Mouse (Mus musculus) neural tube, embryonic 15.5 days (tissue): ENCODE measurements around the gene Stard13. TPM values are rescaled to one million over a fixed set of nuclear protein-coding genes. Genes with fewer than 3 reads are reported as not detected.

Source experiments
- ATAC-seq: fragments of 200-750 bp; cut with Nextera tagmentation; 2 replicates; pipeline ENCODE4 v1.8.0; 2017; ENCODE audit warnings: mild to moderate bottlenecking, moderate TSS enrichment, moderate library complexity; ENCODE audit not compliant: low FRiP score
- H3K27ac ChIP-seq: fragments of 300-500 bp; sonication (generic); replicated peaks from 2 replicates; pipeline ENCODE4 v1.5.1; 2015; ENCODE audit warnings: mild to moderate bottlenecking, inconsistent platforms
- H3K27me3 ChIP-seq: fragments of 300-500 bp; sonication (generic); replicated peaks from 2 replicates; pipeline ENCODE4 v1.6.1; 2015; ENCODE audit warnings: inconsistent platforms
- H3K36me3 ChIP-seq: fragments of 300-500 bp; sonication (generic); 2 replicates; pipeline ENCODE4 v1.6.1; 2015; ENCODE audit warnings: inconsistent platforms
- H3K4me1 ChIP-seq: fragments of 300-500 bp; sonication (generic); 2 replicates; pipeline ENCODE4 v1.6.1; 2015; ENCODE audit warnings: inconsistent platforms
- H3K4me2 ChIP-seq: fragments of 300-500 bp; sonication (generic); 2 replicates; pipeline ENCODE4 v1.6.1; 2015; ENCODE audit warnings: inconsistent platforms, mild to moderate bottlenecking, moderate library complexity
- H3K4me3 ChIP-seq: fragments of 300-500 bp; sonication (generic); replicated peaks from 2 replicates; pipeline ENCODE4 v1.5.1; 2015; ENCODE audit warnings: mild to moderate bottlenecking, inconsistent platforms
- H3K9ac ChIP-seq: fragments of 300-500 bp; sonication (generic); replicated peaks from 2 replicates; pipeline ENCODE4 v1.6.1; 2015; ENCODE audit warnings: mild to moderate bottlenecking, inconsistent platforms
- H3K9me3 ChIP-seq: fragments of 300-500 bp; sonication (generic); replicated peaks from 2 replicates; pipeline ENCODE4 v1.6.1; 2016; ENCODE audit warnings: inconsistent platforms
- WGBS: fragments of 180-500 bp; shearing (Covaris S2); methylation state at CpG from one replicate; pipeline ENCODE4 v1.1.7; 2015; ENCODE audit warnings: mixed read lengths; 5-methylcytosine and 5-hydroxymethylcytosine counted together
- polyA plus RNA-seq: library from polyadenylated mRNA; unstranded; fragments of >200 nt; fragmentation: Nextera tagmentation; extraction: Ambion mirVana; gene quantifications from 2 replicates; pipeline ENCODE4 v1.2.1, GENCODE M21; 2015

Stard13 gene
- polyA plus RNA-seq, 1 experiment from 2014 or later, result 5.9 TPM

GRCm38 (mm10) chr5:151248084-151248483, 14.4 kb upstream of the Stard13 start:
- Histone ChIP-seq H3K4me2 (no peak overlapping the region), H3K27ac (0 out of 2 replicates have a peak overlapping the region, but pooled peaks have one; percentile 43), H3K27me3 (no peaks in the 10 kb centered on the region), H3K4me3 (no peak overlapping the region), H3K4me1 (peaks cover 12% of the 10 kb centered on the region; the same call in 1 of the 2 replicates), H3K9ac (no peak overlapping the region), H3K9me3 (no peaks in the 10 kb centered on the region), H3K36me3 (no peaks in the 10 kb centered on the region)
- WGBS, result 44% methylated on average over 2 of the region's 2 CpGs
- ATAC-seq, result no peak

GRCm38 (mm10) chr5:151247115-151247875, 13.7 kb upstream of the Stard13 start:
- H3K9ac ChIP-seq, result no peak overlapping the region
- peak overlapping the region; percentile 43; the same call in 1 of the 2 replicates for H3K27ac ChIP-seq
- no peak overlapping the region for H3K4me2 ChIP-seq
- no peak overlapping the region for H3K4me3 ChIP-seq
- peaks cover 12% of the 10 kb centered on the region; the same call in 1 of the 2 replicates for H3K4me1 ChIP-seq
- 49% methylated on average over 11 of the region's 11 CpGs for WGBS
- H3K36me3 ChIP-seq, result no peaks in the 10 kb centered on the region
- H3K9me3 ChIP-seq, result no peaks in the 10 kb centered on the region
- no peak for ATAC-seq
- H3K27me3 ChIP-seq, result no peaks in the 10 kb centered on the region

GRCm38 (mm10) chr5:151246287-151246686, 12.7 kb upstream of the Stard13 start:
- Histone ChIP-seq H3K27me3 (no peaks in the 10 kb centered on the region), H3K36me3 (no peaks in the 10 kb centered on the region), H3K9me3 (no peaks in the 10 kb centered on the region), H3K27ac (no peak overlapping the region), H3K9ac (no peak overlapping the region), H3K4me2 (no peak overlapping the region), H3K4me1 (peaks cover 12% of the 10 kb centered on the region; the same call in 1 of the 2 replicates), H3K4me3 (no peak overlapping the region)
- WGBS, result 84% methylated on average over 2 of the region's 2 CpGs
- no peak for ATAC-seq

GRCm38 (mm10) chr5:151245571-151245970, 11.9 kb upstream of the Stard13 start:
- no peak overlapping the region for H3K27ac ChIP-seq
- H3K4me1 ChIP-seq, result peaks cover 12% of the 10 kb centered on the region; the same call in 1 of the 2 replicates
- ATAC-seq, result no peak
- H3K27me3 ChIP-seq, result no peaks in the 10 kb centered on the region
- H3K36me3 ChIP-seq, result no peaks in the 10 kb centered on the region
- no peak overlapping the region for H3K4me2 ChIP-seq
- no peak overlapping the region for H3K4me3 ChIP-seq
- WGBS, result 91% methylated on average over 5 of the region's 5 CpGs
- no peak overlapping the region for H3K9ac ChIP-seq
- H3K9me3 ChIP-seq, result no peaks in the 10 kb centered on the region

GRCm38 (mm10) chr5:151238730-151239129, 5.1 kb upstream of the Stard13 start:
- WGBS, result 84% methylated on average over 9 of the region's 9 CpGs
- no peak overlapping the region for H3K4me3 ChIP-seq

GRCm38 (mm10) chr5:151236411-151236810, 2.8 kb upstream of the Stard13 start:
- no peak for ATAC-seq
- 82% methylated on average over 5 of the region's 5 CpGs for WGBS
- H3K4me3 ChIP-seq, result no peak overlapping the region
- H3K36me3 ChIP-seq, result no peaks in the 10 kb centered on the region
- H3K9ac ChIP-seq, result no peak overlapping the region
- H3K27ac ChIP-seq, result no peak overlapping the region
- H3K4me2 ChIP-seq, result no peak overlapping the region
- peaks cover 14% of the 10 kb centered on the region for H3K4me1 ChIP-seq
- H3K9me3 ChIP-seq, result no peaks in the 10 kb centered on the region
- H3K27me3 ChIP-seq, result peaks cover 4% of the 10 kb centered on the region; the same call in 1 of the 2 replicates

More at GRCm38 (mm10) chr5:151238730-151239129, 5.1 kb upstream of the Stard13 start:
- Histone ChIP-seq H3K4me2 (no peak overlapping the region), H3K27me3 (no peaks in the 10 kb centered on the region), H3K9ac (no peak overlapping the region), H3K27ac (no peak overlapping the region), H3K4me1 (peaks cover 3% of the 10 kb centered on the region), H3K36me3 (no peaks in the 10 kb centered on the region), H3K9me3 (no peaks in the 10 kb centered on the region)
- no peak for ATAC-seq

- Histone ChIP-seq H3K27ac (no peak overlapping the region), H3K27me3 (peaks cover 4% of the 10 kb centered on the region; the same call in 1 of the 2 replicates), H3K4me3 (peak overlapping the region; percentile 58), H3K36me3 (no peaks in the 10 kb centered on the region), H3K4me1 (peaks cover 14% of the 10 kb centered on the region), H3K4me2 (peak overlapping the region; percentile 99), H3K9ac (no peak overlapping the region; the same call in 1 of the 2 replicates), H3K9me3 (no peaks in the 10 kb centered on the region)
- ATAC-seq, result no peak
- 21% methylated on average over 11 of the region's 13 CpGs for WGBS
Measured at GRCm38 (mm10) chr5:151232576-151233299, 898 bp downstream of the Stard13 start.

- no peak for ATAC-seq
- no peak overlapping the region for H3K27ac ChIP-seq
- no peaks in the 10 kb centered on the region for H3K9me3 ChIP-seq
- H3K9ac ChIP-seq, result no peak overlapping the region
- H3K27me3 ChIP-seq, result peaks cover 4% of the 10 kb centered on the region; the same call in 1 of the 2 replicates
- H3K4me3 ChIP-seq, result no peak overlapping the region
- H3K4me2 ChIP-seq, result peak overlapping the region; percentile 99; the same call in 1 of the 2 replicates
- 92% methylated on average over 7 of the region's 7 CpGs for WGBS
- peaks cover 14% of the 10 kb centered on the region for H3K4me1 ChIP-seq
- H3K36me3 ChIP-seq, result no peaks in the 10 kb centered on the region
Measured at GRCm38 (mm10) chr5:151231861-151232260, 1.8 kb downstream of the Stard13 start.

GRCm38 (mm10) chr5:151231411-151231810, 2.2 kb downstream of the Stard13 start:
- H3K27ac ChIP-seq, result no peak overlapping the region
- ATAC-seq, result no peak
- 80% methylated on average over 4 of the region's 4 CpGs for WGBS
- no peak overlapping the region for H3K9ac ChIP-seq
- H3K36me3 ChIP-seq, result no peaks in the 10 kb centered on the region
- no peaks in the 10 kb centered on the region for H3K9me3 ChIP-seq
- peaks cover 14% of the 10 kb centered on the region for H3K4me1 ChIP-seq
- no peak overlapping the region for H3K4me3 ChIP-seq
- H3K27me3 ChIP-seq, result peaks cover 4% of the 10 kb centered on the region; the same call in 1 of the 2 replicates
- H3K4me2 ChIP-seq, result no peak overlapping the region

- Histone ChIP-seq H3K36me3 (no peaks in the 10 kb centered on the region), H3K27me3 (peaks cover 4% of the 10 kb centered on the region; the same call in 1 of the 2 replicates), H3K4me3 (no peak overlapping the region), H3K4me1 (peaks cover 14% of the 10 kb centered on the region), H3K4me2 (no peak overlapping the region), H3K9me3 (no peaks in the 10 kb centered on the region), H3K27ac (no peak overlapping the region), H3K9ac (no peak overlapping the region)
- no peak for ATAC-seq
- WGBS, result 86% methylated on average over 4 of the region's 4 CpGs
Measured at GRCm38 (mm10) chr5:151230427-151230826, 3.2 kb downstream of the Stard13 start.

GRCm38 (mm10) chr5:151228367-151229005, 5.2 kb downstream of the Stard13 start:
- no peak overlapping the region for H3K4me3 ChIP-seq
- H3K9ac ChIP-seq, result no peak overlapping the region
- no peak for ATAC-seq
- H3K27me3 ChIP-seq, result peaks cover 4% of the 10 kb centered on the region; the same call in 1 of the 2 replicates
- no peak overlapping the region for H3K27ac ChIP-seq
- H3K4me1 ChIP-seq, result peaks cover 9% of the 10 kb centered on the region
- 70% methylated on average over 13 of the region's 13 CpGs for WGBS
- no peaks in the 10 kb centered on the region for H3K9me3 ChIP-seq
- no peaks in the 10 kb centered on the region for H3K36me3 ChIP-seq
- no peak overlapping the region for H3K4me2 ChIP-seq
